Mouse (Mus musculus): ENCODE measurements around the gene Pola1. TPM values are rescaled to one million over a fixed set of nuclear protein-coding genes. Genes with fewer than 3 reads are reported as not detected.

The Pola1 gene
- polyA plus RNA-seq, 1 experiment from 2014 or later: 21.8 TPM

DNA sequence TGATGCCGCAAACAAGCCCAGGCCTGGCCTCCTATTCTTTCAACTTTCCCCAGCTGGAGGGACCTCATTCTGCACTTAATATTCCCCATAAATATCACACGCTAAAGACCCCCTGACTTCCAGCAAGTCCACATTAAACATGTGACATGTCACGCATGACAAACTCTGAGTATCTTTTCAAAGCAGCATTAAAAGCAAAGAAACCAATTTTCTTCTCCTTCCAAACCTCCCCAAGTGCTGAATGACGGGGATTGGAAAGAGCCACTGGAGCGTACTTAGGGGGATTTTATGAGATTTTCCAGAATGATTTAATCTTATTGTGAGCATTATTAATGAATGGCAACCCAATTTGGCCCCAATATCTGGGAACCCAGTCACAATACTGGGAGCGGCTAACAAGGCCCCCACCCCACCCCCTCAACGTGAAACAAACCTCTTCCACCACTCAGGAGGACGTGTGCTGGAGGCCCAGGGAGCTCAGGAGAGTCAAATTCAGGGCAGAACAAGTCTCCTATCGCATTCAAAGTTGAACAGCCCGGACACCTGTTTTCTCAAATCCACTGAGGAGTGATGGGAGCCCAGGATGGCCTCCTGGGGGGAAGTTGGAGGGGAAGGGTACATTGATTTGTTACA, 331.7 kb downstream of the Pola1 start:
- Histone ChIP-seq H3K27ac (no peak overlapping the region), H3K4me1 (peaks cover 3% of the 10 kb centered on the region; the same call in 1 of the 2 replicates), H3K9ac (no peak overlapping the region), H3K27me3 (peaks cover 73% of the 10 kb centered on the region), H3K36me3 (no peaks in the 10 kb centered on the region), H3K4me2 (replicated peaks) (no peak overlapping the region), H3K9me3 (no peaks in the 10 kb centered on the region), H3K4me3 (no peak overlapping the region)
- 21% methylated on average over 10 of the region's 10 CpGs for WGBS
- no peak for ATAC-seq (ENCODE audit: insufficient number of reproducible peaks, insufficient read depth, low FRiP score, low TSS enrichment)

GRCm38 (mm10) chrX:93299771-93300170, 332.2 kb downstream of the Pola1 start:
- no peak overlapping the region for H3K27ac ChIP-seq
- 21% methylated on average over 6 of the region's 6 CpGs for WGBS
- ATAC-seq (ENCODE audit: insufficient number of reproducible peaks, insufficient read depth, low FRiP score, low TSS enrichment): no peak
- no peaks in the 10 kb centered on the region for H3K9me3 ChIP-seq
- H3K9ac ChIP-seq: no peak overlapping the region
- H3K36me3 ChIP-seq: no peaks in the 10 kb centered on the region
- peaks cover 78% of the 10 kb centered on the region for H3K27me3 ChIP-seq
- H3K4me3 ChIP-seq: no peak overlapping the region
- peaks cover 3% of the 10 kb centered on the region; the same call in 1 of the 2 replicates for H3K4me1 ChIP-seq
- H3K4me2 ChIP-seq (replicated peaks): no peak overlapping the region

GRCm38 (mm10) chrX:93299046-93299626, 332.8 kb downstream of the Pola1 start:
- no peak for ATAC-seq (ENCODE audit: insufficient number of reproducible peaks, insufficient read depth, low FRiP score, low TSS enrichment)
- Histone ChIP-seq H3K9ac (no peak overlapping the region), H3K27ac (no peak overlapping the region), H3K27me3 (peaks cover 85% of the 10 kb centered on the region), H3K4me1 (peaks cover 3% of the 10 kb centered on the region; the same call in 1 of the 2 replicates), H3K4me3 (peak overlapping the region; percentile 13; the same call in 1 of the 2 replicates), H3K4me2 (replicated peaks) (peak overlapping the region; percentile 35; the same call in 1 of the 2 replicates), H3K36me3 (no peaks in the 10 kb centered on the region), H3K9me3 (no peaks in the 10 kb centered on the region)
- 14% methylated on average over 42 of the region's 43 CpGs for WGBS

GRCm38 (mm10) chrX:93297001-93297441, 334.9 kb downstream of the Pola1 start:
- Histone ChIP-seq H3K4me3 (peak overlapping the region; percentile 13; the same call in 1 of the 2 replicates), H3K27me3 (peaks cover 84% of the 10 kb centered on the region), H3K4me2 (replicated peaks) (peak overlapping the region; percentile 19; the same call in 1 of the 2 replicates), H3K27ac (no peak overlapping the region), H3K36me3 (no peaks in the 10 kb centered on the region), H3K9me3 (no peaks in the 10 kb centered on the region), H3K9ac (no peak overlapping the region), H3K4me1 (peaks cover 3% of the 10 kb centered on the region; the same call in 1 of the 2 replicates)
- ATAC-seq (ENCODE audit: insufficient number of reproducible peaks, insufficient read depth, low FRiP score, low TSS enrichment): no peak
- WGBS: 22% methylated on average over 38 of the region's 40 CpGs

- no peak for ATAC-seq (ENCODE audit: insufficient number of reproducible peaks, insufficient read depth, low FRiP score, low TSS enrichment)
- WGBS: 20% methylated on average over 5 of the region's 5 CpGs
- Histone ChIP-seq H3K9ac (no peak overlapping the region), H3K36me3 (no peaks in the 10 kb centered on the region), H3K4me1 (peaks cover 3% of the 10 kb centered on the region; the same call in 1 of the 2 replicates), H3K27ac (no peak overlapping the region), H3K4me3 (no peak overlapping the region), H3K4me2 (replicated peaks) (no peak overlapping the region), H3K9me3 (no peaks in the 10 kb centered on the region), H3K27me3 (peaks cover 82% of the 10 kb centered on the region)
These were observed 336.1 kb downstream of the Pola1 start for GRCm38 (mm10) chrX:93295819-93296218.

DNA sequence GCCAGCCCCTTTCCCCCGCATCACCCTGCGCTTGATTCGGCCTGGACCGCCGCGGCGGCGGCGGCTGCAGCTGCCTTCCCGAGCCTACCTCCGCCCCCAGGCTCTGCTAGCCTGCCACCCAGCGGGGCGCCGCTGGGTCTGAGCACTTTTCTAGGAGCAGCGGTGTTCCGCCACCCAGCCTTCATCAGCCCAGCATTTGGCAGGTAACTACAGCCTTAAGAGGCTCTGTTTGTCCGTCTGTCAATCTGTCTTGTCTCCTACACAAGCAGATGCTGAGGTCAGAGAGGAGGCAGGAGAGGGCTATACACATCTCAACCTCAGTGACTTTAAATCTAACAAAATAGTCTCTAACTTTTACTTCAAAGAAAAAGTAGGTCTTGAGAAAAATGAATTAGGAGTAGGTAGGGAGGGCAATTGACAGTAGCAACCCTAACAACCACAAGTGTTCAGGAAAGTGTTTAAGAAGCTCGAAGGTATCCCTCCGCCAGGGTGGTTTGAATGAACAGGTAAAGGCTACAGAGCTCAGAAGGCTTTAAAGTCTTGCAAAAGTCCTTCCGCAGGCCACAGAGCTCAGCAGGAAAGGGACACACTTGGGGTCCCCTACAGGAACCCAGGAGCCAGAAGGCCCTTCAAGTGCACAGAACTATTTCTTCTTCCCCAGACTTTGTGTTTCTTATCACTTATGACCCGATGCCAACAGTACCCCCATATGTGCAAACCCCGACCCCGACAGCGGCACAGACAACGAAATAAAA, 337.0 kb downstream of the Pola1 start:
- Histone ChIP-seq H3K9me3 (no peaks in the 10 kb centered on the region), H3K9ac (no peak overlapping the region), H3K4me2 (replicated peaks) (no peak overlapping the region), H3K27me3 (peaks cover 80% of the 10 kb centered on the region), H3K4me1 (peaks cover 3% of the 10 kb centered on the region; the same call in 1 of the 2 replicates), H3K27ac (no peak overlapping the region), H3K4me3 (no peak overlapping the region), H3K36me3 (no peaks in the 10 kb centered on the region)
- WGBS: 6% methylated on average over 25 of the region's 25 CpGs
- ATAC-seq (ENCODE audit: insufficient number of reproducible peaks, insufficient read depth, low FRiP score, low TSS enrichment): no peak

GRCm38 (mm10) chrX:93292031-93292430, 339.9 kb downstream of the Pola1 start:
- Histone ChIP-seq H3K9ac (no peak overlapping the region), H3K4me3 (no peak overlapping the region), H3K27me3 (peaks cover 82% of the 10 kb centered on the region), H3K4me1 (no peaks in the 10 kb centered on the region), H3K9me3 (no peaks in the 10 kb centered on the region), H3K36me3 (no peaks in the 10 kb centered on the region), H3K27ac (no peak overlapping the region), H3K4me2 (replicated peaks) (no peak overlapping the region)
- 23% methylated on average over 6 of the region's 6 CpGs for WGBS
- ATAC-seq (ENCODE audit: insufficient number of reproducible peaks, insufficient read depth, low FRiP score, low TSS enrichment): no peak

DNA sequence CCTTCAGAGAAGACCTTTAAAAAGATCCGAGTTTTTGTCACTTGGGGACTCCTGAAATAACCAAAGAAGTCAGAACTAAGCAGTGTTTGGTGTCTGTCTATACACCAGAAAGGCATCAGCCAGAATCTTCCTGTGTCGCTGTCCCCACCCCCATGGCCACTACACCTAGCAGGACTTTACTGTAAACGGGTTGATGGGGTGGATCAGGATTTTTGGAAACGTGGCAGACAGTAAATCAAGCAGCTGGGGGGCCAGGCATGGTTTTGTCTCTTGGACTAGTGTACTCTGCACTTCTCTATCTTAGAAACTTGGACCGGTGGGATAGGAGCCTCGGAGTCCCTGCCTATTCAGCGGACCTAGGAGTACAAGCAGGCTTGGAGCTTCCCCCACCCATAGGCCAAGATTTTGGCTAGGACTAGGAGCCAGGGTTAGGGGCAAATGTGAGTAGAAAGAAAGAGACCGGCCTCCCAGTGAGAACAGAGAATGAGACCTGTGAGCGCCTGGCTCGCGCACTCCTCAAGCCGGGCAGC, 342.0 kb downstream of the Pola1 start:
- peaks cover 79% of the 10 kb centered on the region for H3K27me3 ChIP-seq
- H3K4me3 ChIP-seq: no peak overlapping the region
- 20% methylated on average over 12 of the region's 12 CpGs for WGBS
- H3K4me2 ChIP-seq (replicated peaks): no peak overlapping the region
- H3K27ac ChIP-seq: no peak overlapping the region
- no peaks in the 10 kb centered on the region for H3K36me3 ChIP-seq
- no peak for ATAC-seq (ENCODE audit: insufficient number of reproducible peaks, insufficient read depth, low FRiP score, low TSS enrichment)
- H3K4me1 ChIP-seq: no peaks in the 10 kb centered on the region
- H3K9me3 ChIP-seq: no peaks in the 10 kb centered on the region
- no peak overlapping the region for H3K9ac ChIP-seq

DNA sequence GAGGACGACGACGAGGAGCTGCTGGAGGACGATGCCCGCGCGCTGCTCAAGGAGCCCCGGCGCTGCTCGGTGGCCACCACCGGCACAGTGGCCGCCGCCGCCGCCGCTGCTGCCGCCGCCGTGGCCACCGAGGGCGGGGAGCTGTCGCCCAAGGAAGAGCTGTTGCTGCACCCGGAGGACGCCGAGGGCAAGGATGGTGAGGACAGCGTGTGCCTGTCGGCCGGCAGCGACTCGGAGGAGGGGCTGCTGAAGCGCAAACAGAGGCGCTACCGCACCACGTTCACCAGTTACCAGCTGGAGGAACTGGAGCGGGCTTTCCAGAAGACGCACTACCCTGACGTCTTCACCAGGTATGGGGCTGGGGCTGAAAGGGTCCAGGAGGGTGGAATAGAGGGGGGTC, 342.9 kb downstream of the Pola1 start:
- peaks cover 75% of the 10 kb centered on the region for H3K27me3 ChIP-seq
- no peak overlapping the region for H3K27ac ChIP-seq
- peak overlapping the region; percentile 28 for H3K4me3 ChIP-seq
- peak overlapping the region; percentile 48 for H3K4me2 ChIP-seq (replicated peaks)
- ATAC-seq (ENCODE audit: insufficient number of reproducible peaks, insufficient read depth, low FRiP score, low TSS enrichment): no peak
- H3K36me3 ChIP-seq: no peaks in the 10 kb centered on the region
- 16% methylated on average over 17 of the region's 37 CpGs for WGBS
- H3K9me3 ChIP-seq: no peaks in the 10 kb centered on the region
- H3K4me1 ChIP-seq: no peaks in the 10 kb centered on the region
- no peak overlapping the region for H3K9ac ChIP-seq

- no peak for ATAC-seq (ENCODE audit: insufficient number of reproducible peaks, insufficient read depth, low FRiP score, low TSS enrichment)
- Histone ChIP-seq H3K4me2 (replicated peaks) (peak overlapping the region; percentile 48), H3K27me3 (peaks cover 69% of the 10 kb centered on the region), H3K27ac (no peak overlapping the region), H3K9me3 (no peaks in the 10 kb centered on the region), H3K9ac (no peak overlapping the region), H3K4me3 (peak overlapping the region; percentile 28; the same call in 1 of the 2 replicates), H3K36me3 (no peaks in the 10 kb centered on the region), H3K4me1 (no peaks in the 10 kb centered on the region)
- 16% methylated on average over 34 of the region's 37 CpGs for WGBS
These were observed 343.6 kb downstream of the Pola1 start for GRCm38 (mm10) chrX:93288339-93288738.

DNA sequence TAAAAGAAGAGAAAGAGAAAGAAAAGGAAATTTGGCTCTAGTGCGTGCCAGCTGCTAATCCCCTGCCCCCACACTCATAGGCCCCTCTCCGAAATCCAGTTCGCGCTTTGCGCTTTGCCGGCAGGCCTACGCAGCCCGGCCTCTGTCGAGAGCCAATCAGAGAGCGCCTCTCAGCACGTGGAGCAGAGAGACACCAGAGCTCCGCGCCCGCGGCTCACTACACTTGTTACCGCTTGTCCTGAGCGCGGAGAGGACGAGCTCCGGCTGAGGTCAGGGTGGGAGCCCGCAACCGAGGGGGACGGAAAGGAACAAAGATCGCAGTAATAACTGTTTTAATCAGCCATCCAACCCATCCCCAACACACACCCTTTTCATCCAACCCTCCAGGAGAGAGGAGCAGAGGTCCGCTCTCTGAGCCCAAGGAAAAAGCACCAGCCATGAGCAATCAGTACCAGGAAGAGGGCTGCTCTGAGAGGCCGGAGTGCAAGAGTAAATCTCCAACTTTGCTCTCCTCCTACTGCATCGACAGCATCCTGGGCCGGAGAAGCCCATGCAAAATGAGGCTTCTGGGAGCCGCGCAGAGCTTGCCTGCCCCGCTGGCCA, 345.6 kb downstream of the Pola1 start, which contains the start of gene Arx:
Gene Arx, plus strand, starts transcription at position 155 of the 603 bp plus-strand sequence.
- H3K4me1 ChIP-seq: no peaks in the 10 kb centered on the region
- no peak within 1 kb of the TSS for H3K4me3 ChIP-seq
- ATAC-seq (ENCODE audit: insufficient number of reproducible peaks, insufficient read depth, low FRiP score, low TSS enrichment): peak; percentile 94
- no peaks in the 10 kb centered on the region for H3K36me3 ChIP-seq
- 20% methylated on average over 31 of the region's 31 CpGs for WGBS
- H3K4me2 ChIP-seq (replicated peaks): peak within 1 kb of the TSS; percentile 24; the same call in 1 of the 2 replicates
- H3K9ac ChIP-seq: no peak within 1 kb of the TSS
- H3K27me3 ChIP-seq: peaks cover 71% of the 10 kb centered on the region
- H3K9me3 ChIP-seq: no peaks in the 10 kb centered on the region
- no peak within 1 kb of the TSS for H3K27ac ChIP-seq
